Mouse (Mus musculus): ENCODE measurements around the gene Pard3b.

DNA sequence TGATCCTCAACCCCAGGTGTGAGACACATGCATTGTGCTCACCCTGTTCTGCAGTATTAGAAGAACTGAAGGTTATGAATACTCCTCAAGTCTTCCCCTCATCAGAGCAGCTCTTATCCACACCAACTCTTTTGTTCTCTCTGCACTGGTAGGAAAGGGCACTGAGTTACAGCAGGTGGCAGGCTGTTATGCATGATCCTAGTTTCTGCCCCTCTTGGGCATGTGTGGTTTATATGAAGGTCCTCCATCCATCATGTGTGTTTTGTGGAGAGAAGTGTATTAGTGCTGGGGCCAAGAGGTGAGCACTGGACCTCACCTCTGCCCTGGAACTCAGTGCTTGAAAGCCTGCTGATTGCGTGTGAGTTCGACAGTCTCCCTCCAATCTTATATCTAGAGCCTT lies 994.3 kb downstream of the Pard3b start:
- no peak for TF ChIP-seq CTCF (IDR thresholded peaks at IDR 0.05; ENCODE audit: insufficient read depth, low read depth, low read length)
- TF ChIP-seq POLR2A (IDR thresholded peaks at IDR 0.05; ENCODE audit: insufficient read depth, low read depth, low read length) = no peak
